Mouse (Mus musculus) induced T-regulatory cell, adult 2 months (primary cell): Measurements from ENCODE around the gene S100a3.
A peak's percentile ranks its signal among the peaks of the same experiment; 100 is the strongest.

Experiments used
- DNase-seq: peaks from one replicate; pipeline ENCODE4 v3.0.0-alpha.2; 2012; ENCODE audit warnings: low read depth

Gene S100a3

DNA sequence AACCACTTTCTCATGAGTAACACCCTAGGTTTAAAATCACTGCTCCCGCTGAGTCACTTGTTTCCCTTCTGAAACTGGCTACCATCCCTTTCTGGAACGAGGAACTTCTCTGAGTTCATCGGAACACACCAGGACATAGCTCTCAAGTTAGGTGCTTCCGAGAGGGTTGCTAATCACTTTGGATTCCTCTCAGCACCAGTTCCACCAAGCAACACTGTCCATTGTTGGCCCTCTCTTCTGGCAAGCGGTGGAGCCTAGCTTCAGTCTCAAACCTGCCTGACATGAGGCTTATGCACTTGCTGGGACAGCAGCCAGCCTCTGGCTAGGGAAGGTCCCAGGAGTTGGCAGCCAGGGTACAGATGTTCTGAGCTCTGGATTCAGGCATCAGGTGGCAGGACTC, 14.3 kb downstream of the S100a3 start:
- DNase-seq: no peak

DNA sequence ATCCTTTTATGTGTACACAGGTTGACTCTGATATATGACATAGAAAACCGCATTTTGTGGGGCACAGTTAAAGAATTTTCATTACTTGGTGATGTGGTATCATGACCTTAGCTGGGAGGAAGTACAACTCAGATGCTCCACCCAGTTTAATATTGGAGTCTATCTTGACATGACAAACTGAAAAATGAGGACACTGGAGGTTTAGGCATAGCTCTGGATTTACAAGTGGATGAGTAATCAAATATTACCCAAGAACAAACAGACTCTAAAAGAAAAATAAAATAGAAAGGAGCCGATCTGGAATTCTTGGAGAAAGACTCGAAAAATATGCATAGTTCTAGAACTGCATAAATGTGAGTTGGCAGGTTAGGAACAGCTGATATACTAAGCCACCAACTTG, 14.9 kb downstream of the S100a3 start:
- no peak for DNase-seq

DNA sequence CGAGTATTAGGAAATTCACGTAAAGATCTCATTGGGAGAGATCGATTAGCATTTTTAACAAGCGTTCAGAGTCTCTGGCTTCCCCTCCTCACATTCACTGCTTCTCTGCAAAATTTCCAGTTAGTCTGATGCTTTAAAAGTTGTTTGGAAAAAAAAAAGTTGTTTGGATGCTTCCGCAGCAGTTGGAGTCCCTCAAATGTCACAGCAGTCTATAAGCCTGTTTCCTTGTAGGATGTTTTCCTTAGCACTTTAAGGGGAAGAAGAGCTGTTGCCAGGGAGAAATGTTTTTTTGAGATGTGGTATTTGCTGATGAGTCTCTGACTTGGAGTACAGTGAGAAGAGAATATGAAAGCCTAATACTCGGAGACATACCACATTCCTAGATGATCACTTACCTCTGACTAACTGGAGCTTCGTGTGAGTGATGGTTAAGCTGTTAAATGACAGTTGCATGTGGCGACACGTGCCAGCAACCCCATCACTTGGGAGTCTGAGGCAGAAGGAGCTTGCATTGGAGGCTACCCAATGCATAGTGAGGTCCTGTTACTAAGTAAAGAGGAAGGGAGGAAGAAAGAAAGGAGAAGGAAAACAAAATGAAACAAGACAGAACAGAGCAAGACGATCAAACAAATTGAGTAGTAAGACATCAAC, 16.1 kb downstream of the S100a3 start:
- DNase-seq: no peak

DNA sequence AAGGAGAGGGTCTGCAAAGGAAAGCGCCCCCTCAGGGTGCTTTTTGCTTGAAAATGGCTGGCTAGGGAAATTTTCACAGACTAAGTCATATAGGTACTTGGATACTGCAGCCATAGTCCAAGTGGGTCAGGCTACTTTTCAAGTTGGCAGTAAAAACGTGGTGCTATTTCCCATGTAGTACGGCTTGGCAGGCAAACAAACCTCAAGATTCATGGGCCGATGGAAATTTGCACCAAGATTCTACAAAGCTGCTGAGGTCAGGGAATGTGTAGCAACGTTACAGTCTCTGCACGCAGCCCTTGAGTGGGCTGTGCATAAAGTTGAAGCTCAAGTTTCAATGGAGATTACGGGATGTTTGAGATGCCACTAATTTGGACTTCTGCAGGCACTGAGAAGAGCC, 19.1 kb downstream of the S100a3 start:
- no peak for DNase-seq

DNA sequence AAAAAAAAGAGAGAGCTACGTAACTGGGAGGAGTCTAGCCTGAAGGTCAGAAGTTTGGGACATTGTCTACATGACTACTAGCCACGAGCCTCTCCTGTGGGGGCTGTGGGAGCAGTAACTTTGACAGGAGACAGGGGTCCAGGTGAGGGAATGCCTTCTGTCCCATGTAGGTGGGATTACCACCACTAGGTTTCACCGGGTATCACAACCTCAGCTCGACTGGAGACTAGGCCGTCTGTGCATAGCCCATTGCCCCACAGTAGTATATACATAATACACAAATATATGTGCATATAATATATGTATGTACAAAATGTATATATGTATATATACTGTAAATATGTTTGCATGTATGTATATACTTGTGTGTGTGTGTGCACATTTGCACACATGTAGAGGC, 20.8 kb downstream of the S100a3 start:
- no peak for DNase-seq

DNA sequence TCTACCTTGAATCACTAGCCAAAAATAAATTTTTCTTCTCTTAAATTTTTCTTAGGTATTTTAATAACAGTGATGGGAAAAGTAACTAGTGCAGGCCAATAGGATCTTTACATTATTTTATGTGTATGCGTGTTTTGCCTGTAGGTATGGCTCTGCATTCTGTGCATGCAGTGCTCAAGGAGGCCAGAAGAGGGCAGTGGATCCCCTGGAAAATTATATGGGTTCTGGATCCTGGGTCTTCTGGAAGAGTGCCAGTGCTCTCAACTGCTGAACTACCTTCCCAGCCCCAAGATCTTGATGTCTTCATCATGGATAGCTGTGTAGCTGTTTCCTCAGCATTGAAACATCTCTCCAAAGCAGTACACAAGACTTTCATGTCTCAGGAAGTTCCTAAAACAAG, 21.8 kb downstream of the S100a3 start:
- DNase-seq: peak; percentile 69

DNA sequence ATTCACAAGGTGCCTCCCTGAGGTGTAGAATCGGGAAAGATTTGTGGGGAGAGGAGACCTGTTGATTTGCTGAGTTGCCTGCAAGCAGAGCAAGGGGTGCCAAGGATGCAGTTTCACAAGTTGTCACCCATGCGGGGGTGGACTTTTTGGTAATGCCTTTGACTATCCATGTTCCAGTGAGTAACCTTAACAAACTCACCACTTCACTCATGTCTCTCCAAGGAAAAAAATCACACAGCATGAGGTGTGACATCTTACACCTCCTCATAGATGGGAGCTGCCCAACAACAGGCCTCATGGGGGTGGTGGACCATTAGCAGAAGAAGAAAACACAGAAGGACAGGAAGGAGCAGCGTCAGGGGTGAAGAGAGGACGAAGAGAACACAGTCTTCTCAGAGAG, 22.2 kb downstream of the S100a3 start:
- no peak for DNase-seq

DNA sequence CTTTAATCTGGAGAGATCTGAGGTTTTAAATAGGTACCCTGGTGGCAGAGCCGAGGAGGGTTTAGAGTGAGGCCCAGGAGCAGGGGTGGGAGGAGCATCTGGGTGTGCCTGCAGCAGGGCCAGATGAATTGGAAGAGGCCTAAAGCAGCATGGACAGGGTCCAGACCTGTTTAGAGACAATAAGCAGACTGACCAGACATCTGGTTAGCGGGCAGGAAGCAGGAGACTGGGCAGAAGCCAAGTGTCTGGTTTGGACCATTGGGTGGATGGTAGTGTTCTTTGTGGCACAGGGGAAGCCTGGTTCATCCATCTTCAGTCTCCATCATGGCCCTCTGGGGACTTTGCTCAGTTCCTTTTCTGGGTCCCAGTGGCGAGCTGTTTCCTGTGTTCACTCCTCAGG, 23.5 kb downstream of the S100a3 start:
- peak; percentile 9 for DNase-seq

DNA sequence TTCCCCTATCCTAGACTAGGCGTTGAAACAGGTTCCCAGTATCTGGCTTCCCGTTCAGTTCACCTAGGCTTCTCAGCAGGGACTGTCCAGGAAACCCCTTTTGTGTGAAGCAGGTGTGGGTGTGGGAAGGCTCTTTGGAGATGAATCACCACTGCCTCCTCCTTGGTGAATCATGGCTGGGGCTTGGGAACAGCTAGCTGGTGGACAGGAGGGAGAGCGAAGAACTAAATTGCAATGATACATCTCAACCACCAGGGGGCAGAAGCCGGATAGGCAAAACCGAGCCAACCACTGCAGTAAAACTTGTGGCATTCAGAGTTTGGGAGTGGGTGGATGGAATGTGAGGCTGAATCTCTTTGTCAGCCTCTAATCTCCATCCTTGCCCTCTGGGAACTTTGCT, 25.2 kb downstream of the S100a3 start:
- DNase-seq: peak; percentile 91

DNA sequence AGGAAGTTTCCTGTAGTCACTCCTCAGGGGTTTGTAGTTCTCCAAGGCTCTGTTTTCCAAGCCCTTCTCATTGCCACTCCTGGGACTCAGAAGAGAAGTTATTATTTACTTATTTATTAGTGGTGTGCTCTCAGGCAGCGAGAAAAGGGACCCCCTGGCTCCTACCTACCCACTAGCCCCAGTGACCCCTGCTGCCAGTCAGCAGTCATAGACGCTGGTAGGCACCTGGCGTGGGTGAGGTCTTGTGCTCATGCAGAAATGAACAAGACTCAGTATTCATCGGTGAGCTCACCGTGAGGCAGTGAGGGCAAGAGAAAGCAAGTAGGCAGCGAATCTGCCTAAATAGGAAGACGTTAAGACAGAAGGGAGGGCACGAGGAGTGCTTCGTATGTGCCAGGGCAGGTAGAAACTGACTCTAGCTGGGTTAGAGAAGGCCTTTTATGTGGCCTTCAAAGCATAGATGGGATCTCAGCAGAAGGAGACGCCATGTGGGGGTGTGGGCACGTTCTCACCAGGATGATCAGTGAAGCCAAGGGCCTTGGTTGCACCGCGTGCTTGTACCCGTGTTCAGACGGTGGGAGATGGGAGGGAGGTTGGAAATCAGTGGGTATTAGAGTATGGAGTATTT, 25.8 kb downstream of the S100a3 start:
- DNase-seq: peak; percentile 80

DNA sequence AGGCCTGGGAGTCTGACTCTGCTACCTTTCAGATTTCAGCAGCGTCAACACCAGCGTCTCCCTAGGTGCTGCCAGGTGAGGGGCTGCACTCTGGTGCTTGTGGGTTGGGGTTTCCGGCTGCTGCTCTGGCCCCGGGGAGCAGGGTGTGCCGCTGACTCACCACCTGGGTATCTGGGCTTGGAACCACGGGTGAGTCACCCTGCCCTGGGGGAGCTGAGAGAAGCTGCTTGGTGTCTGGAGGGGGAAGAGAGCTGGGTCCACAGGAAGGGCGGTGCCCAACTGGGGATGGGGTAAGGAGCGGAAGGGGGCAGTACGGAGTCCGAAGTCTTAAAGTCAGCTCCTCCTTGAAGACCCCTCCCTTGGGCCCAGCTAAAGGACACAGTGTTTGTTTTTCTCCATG, 26.5 kb downstream of the S100a3 start:
- peak; percentile 94 for DNase-seq

DNA sequence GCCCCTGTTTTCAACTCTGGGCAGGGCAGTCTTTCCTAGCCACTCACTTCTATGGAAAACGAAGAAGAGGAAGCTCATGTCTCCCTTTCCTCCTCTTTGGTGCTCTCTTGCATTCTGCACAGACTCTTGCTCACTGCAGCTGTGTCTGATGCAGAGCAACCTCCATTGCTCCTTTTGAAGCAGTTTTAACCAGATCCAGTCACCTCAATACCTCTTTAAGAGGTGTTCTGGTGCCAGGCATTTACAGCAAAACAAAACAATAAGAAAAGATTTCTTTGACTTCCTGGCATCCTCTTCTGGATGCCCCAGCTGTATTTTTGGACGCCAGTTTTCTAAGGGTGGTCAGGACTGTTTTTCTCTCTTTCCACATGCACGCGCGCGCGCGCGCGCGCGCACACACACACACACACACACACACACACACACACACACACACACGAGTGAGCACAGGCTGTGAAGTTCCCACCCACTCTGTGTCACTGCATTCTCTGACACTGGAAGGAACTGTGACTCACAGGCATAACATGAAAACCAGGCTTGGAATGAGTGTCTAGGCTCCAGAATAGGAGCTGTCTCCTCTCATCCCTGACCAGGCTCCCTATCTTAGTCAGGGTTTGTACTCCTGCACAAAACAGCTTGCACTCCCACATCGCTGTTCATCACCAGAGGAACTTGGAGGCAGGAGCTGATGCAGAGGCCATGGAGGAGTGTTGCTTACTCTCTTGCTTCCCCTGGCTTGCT, 27.2 kb downstream of the S100a3 start:
- DNase-seq: peak; percentile 80

DNA sequence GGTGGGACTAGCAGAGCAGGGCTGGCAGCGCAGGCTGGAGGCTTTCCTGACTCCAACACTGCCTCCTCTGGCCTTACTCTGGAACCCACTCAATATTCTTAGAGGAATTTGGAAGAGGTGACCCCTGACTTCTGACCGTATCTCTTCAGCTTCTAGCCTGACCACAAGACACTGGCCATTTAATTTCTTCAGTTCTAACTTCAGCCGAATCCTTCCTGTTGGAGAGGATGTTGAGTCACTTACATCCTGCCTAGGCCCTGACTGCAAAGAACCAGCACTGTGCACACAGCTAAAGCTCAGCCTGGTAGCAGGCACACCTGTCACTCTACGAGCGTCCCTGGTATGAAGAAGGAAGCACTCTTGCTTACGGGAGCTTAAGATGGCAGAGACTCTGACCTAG, 29.0 kb downstream of the S100a3 start:
- peak; percentile 82 for DNase-seq

DNA sequence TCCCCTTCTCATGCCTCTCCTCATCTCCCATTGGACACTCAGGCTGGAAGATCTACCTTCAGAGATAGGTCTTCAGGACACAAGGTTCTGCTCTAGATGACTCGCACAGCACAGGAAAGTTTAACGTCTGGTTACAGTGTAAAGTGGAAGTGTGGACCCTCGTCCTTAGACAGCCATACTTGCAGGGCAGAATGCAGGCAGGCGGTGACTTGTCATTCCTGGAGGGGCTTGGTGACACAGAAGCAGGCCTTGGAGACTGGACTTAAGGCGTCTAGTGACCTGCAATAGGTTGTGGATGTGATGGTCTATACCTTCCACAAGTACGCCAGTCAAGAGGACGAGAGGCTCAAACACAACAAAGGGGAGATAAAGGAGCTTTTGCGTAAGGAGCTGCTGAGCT, 29.6 kb downstream of the S100a3 start, which contains the start of gene S100a2:
Gene S100a2 (plus strand): TSS at position 301 of the 400 bp plus-strand sequence.
- no peak for DNase-seq

DNA sequence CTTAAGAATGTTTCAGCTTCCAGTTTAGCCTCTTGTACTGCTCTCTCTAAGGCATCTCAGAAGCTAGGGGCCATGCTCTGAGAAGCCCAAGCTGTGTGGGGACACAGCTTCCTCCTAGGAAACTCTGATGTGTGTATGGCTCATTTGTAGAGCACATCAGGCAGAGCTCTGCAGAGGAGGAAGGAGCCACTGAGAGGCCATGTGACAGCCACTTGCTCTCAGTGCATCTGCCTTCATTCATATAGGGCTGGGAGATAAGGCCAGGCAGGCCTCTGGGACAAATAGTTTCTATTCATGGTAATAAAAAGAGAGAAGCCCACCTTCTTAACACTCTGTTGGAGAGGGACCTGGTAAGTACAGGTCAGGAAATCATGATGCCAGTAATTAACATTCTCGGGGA, 34.1 kb downstream of the S100a3 start:
- no peak for DNase-seq

DNA sequence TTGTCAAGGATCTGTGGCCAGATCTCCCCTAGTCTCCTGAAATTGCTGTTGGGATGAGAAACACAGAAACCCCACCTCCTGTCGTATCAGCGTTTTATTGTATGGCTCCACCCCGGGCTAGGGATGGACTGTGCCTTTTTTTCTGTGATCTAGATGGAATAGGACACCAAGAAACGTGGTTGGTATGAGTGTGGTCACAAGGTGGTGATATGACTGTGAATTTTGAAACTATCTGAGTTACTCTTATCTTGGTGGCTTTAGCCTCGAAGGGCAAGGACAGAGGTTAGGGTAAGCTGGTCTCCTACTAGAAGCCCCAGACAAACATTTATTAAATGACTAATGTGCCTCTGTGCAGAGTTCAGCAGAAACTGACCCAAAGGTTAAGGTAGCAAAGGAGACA, 35.2 kb downstream of the S100a3 start:
- DNase-seq: no peak

DNA sequence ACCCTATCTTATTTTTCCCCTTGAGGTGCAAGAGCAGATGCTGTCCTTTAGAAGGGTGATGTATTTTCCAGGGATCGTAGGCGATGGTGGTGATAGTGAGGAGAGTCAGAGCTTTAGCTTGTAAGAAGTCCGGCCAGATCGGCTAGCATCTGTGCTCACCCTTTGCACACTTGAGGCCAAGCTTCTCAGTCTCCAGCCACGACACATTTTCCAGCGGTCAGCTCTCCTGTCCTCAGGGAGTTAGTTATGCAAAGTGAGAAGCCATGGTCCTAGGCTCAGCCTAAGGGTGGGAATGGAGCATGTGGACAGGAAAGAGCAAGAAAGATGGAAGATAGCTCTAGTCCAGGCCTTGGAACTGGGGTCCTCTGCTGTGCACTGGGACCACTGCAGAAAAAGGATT, 36.4 kb downstream of the S100a3 start:
- no peak for DNase-seq

DNA sequence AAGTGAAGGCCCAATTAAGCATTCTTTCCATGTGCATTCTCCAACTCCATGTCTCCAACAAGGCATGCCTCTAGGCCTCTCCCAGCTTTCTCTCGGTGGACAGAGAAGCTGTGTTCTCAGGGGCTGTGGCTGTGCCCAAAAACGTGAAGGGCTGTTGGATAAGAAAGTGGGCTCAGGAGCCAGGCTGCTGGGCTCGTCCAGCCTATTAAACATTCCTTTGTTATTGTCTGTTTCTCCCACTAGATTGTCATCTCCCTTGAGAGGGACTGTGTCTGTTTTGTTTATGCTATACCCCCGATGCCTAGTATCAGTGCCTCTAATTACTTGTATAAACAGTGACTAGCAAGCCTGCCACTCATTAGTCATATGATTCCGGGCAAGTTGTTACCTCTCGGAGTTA, 37.4 kb downstream of the S100a3 start:
- DNase-seq: no peak

DNA sequence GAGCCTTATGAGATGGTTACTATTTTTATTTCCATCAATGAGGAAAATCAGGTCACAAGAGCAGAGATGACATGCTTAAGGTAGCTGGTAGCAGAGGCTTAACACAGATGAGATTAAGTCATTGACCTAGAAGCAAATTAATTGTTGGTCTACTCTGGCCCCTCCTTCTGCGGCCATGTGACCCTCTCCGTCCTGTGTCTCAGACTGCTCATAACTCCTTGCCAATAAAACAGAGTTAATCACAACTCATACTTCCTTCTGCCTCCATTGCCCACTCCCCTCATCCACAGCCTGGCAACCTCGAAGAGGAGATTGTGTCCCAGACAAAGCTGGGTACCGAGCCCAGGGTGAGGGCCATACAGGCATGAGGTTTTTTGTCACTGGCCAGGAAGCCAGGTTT, 37.8 kb downstream of the S100a3 start:
- DNase-seq: no peak

DNA sequence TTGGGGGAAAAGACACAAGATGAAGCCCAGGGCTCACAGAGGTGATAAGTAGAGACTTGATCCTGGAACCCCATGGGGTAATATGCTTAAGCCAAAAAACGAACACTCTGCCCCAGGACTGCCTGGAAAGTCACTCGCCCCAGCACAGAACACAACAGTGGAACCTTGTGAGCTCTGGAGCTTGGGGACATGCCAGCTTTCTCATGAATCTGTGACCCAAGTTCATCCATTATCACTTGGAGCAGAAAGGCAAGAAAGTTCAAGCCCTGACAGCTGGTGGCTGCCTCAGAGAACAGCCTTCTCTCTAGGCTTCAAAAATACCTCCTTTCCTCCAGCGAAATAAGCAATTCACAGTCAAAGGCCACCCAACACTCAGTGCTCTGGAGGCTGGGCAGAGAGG, 39.0 kb downstream of the S100a3 start:
- no peak for DNase-seq

DNA sequence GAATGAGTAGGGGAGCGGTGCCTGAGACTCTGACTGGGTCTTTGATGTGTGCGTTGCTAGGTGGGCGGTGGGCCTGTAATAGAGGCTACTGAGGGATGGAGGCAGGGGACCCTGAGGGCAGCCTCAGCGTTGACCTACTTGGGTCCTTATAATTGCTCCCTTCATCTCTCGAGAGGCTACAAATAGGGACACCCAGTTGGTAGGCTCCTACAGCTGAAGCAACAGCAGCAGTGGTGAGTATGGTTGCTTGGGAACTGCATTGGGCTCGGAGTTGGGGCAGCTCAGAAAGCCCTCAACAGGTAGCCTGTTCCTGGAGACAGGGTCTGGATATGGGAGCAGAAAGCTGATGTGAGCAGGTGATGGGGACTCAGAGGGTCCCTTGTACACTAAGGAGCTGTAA, 39.7 kb downstream of the S100a3 start:
- no peak for DNase-seq

DNA sequence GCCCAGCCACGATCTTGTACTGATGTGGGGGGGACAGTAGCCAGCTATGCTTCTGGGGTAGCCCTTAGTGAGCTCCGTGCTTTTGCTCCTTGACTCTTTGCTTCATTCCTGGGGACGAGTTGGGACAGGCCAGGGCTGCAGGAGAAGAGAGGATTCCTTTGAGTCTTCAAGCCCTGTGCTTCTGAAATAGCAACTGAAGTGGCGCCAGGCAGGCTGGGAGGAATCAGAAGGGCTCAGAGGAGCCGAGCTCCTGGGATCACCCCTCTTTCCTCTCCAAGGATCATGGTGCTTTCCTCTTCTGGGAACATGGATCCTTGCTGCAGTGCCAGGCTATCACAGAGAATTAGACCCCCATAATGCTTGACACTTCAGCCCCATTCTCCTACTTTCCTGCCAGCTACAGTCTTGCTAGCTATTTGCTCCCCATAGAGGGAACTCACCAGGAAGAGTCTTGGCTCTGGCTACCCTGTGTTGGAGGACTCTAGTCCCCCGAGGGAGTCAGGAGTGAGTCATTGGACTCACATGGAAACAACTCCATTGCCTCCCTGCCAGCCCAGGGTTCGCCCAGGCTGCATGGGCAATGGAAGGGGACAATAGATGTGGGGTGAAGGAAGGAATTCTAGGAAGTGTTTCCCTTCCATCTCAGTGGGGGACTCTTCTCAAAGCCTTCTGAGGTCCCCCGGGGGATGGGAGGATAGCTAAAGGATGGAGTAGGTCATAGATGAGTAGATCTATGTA, 40.2 kb downstream of the S100a3 start:
- DNase-seq: no peak
